Mouse (Mus musculus) ES-Bruce4 (cell line): ENCODE results near the gene Gm10570. TPM values are rescaled to one million over a fixed set of nuclear protein-coding genes. Genes with fewer than 3 reads are reported as not detected.

ENCODE experiments used
- H3K27ac ChIP-seq: 2 replicates; pipeline ENCODE4 v1.5.1; 2012; ENCODE audit warnings: low read length, inconsistent platforms; ENCODE audit not compliant: insufficient read depth
- H3K27me3 ChIP-seq: 2 replicates; pipeline ENCODE4 v1.6.1; 2012; ENCODE audit warnings: mild to moderate bottlenecking, low read length, inconsistent platforms; ENCODE audit not compliant: control insufficient read depth, poor library complexity, insufficient read depth, severe bottlenecking
- H3K36me3 ChIP-seq: 2 replicates; pipeline ENCODE4 v1.6.1; 2012; ENCODE audit warnings: inconsistent platforms, mild to moderate bottlenecking, low read length, moderate library complexity; ENCODE audit not compliant: control insufficient read depth, poor library complexity, insufficient read depth, severe bottlenecking
- H3K4me1 ChIP-seq: one replicate; pipeline ENCODE4 v1.8.1; 2011; ENCODE audit warnings: low read length; ENCODE audit not compliant: control insufficient read depth, insufficient read depth
- H3K4me3 ChIP-seq: 2 replicates; pipeline ENCODE4 v1.5.1; 2011; ENCODE audit warnings: low read depth, mild to moderate bottlenecking, low read length
- H3K9ac ChIP-seq: 2 replicates; pipeline ENCODE4 v1.6.1; 2012; ENCODE audit warnings: low read depth, mild to moderate bottlenecking, inconsistent platforms; ENCODE audit not compliant: poor library complexity, severe bottlenecking
- H3K9me3 ChIP-seq: replicated peaks from 2 replicates; pipeline ENCODE4 v1.6.1; 2012; ENCODE audit warnings: mild to moderate bottlenecking, low read length, inconsistent platforms; ENCODE audit not compliant: control insufficient read depth, poor library complexity, insufficient read depth, severe bottlenecking
- CTCF ChIP-seq: IDR thresholded peaks from one replicate; pipeline ENCODE4 v1.8.1; 2011; ENCODE audit warnings: low read depth, low read length
- EP300 ChIP-seq: IDR thresholded peaks from 2 replicates; pipeline ENCODE4 v1.6.1; 2011; ENCODE audit warnings: low read depth, low read length; ENCODE audit not compliant: insufficient read depth
- POLR2A ChIP-seq: IDR thresholded peaks from one replicate; pipeline ENCODE4 v1.8.1; 2011; ENCODE audit warnings: low read length; ENCODE audit not compliant: insufficient read depth
- polyA plus RNA-seq: library from polyadenylated mRNA; stranded (reverse); fragments of >200 nt; gene quantifications from 2 replicates; pipeline ENCODE4 v1.2.4, GENCODE M21; 2011; ENCODE audit warnings: low read depth; ENCODE audit not compliant: missing spikeins, insufficient read depth, insufficient read length

Gm10570 gene
- polyA plus RNA-seq, 1 experiment, result not detected

- Histone ChIP-seq H3K36me3 (peaks cover 42% of the 10 kb centered on the region), H3K9ac (no peak overlapping the region), H3K4me1 (peaks cover 1% of the 10 kb centered on the region), H3K9me3 (no peaks in the 10 kb centered on the region), H3K27ac (no peak overlapping the region), H3K4me3 (no peak overlapping the region), H3K27me3 (no peaks in the 10 kb centered on the region)
- TF ChIP-seq POLR2A (no peak), CTCF (no peak), EP300 (no peak)
Observed at GRCm38 (mm10) chr4:130313552-130313951, 5.1 kb upstream of the Gm10570 start.

- Histone ChIP-seq H3K36me3 (peaks cover 42% of the 10 kb centered on the region), H3K9me3 (no peaks in the 10 kb centered on the region), H3K4me1 (no peaks in the 10 kb centered on the region), H3K27me3 (no peaks in the 10 kb centered on the region), H3K4me3 (no peak overlapping the region), H3K27ac (no peak overlapping the region), H3K9ac (no peak overlapping the region)
- TF ChIP-seq POLR2A, result no peak
Observed at GRCm38 (mm10) chr4:130312526-130312925, 4.1 kb upstream of the Gm10570 start.

- TF ChIP-seq POLR2A (no peak), CTCF (no peak), EP300 (no peak)
- Histone ChIP-seq H3K9me3 (no peaks in the 10 kb centered on the region), H3K36me3 (peaks cover 29% of the 10 kb centered on the region), H3K9ac (peak overlapping the region; percentile 87), H3K27ac (no peak overlapping the region), H3K4me3 (peak overlapping the region; percentile 61), H3K4me1 (peaks cover 13% of the 10 kb centered on the region), H3K27me3 (no peaks in the 10 kb centered on the region)
Observed at GRCm38 (mm10) chr4:130309254-130309653, 780 bp upstream of the Gm10570 start.

GRCm38 (mm10) chr4:130307851-130308230, 633 bp downstream of the Gm10570 start:
- peak; percentile 100 for TF ChIP-seq EP300
- TF ChIP-seq CTCF, result no peak
- H3K9me3 ChIP-seq, result no peaks in the 10 kb centered on the region
- H3K27ac ChIP-seq, result peak overlapping the region; percentile 61; the same call in 1 of the 2 replicates
- H3K9ac ChIP-seq, result peak overlapping the region; percentile 87
- H3K36me3 ChIP-seq, result peaks cover 15% of the 10 kb centered on the region
- peak overlapping the region; percentile 61 for H3K4me3 ChIP-seq
- H3K27me3 ChIP-seq, result no peaks in the 10 kb centered on the region
- H3K4me1 ChIP-seq, result peaks cover 13% of the 10 kb centered on the region

GRCm38 (mm10) chr4:130306796-130307630, 1.5 kb downstream of the Gm10570 start:
- H3K9me3 ChIP-seq, result no peaks in the 10 kb centered on the region
- H3K27ac ChIP-seq, result peak overlapping the region; percentile 61
- H3K4me3 ChIP-seq, result peak overlapping the region; percentile 36
- no peaks in the 10 kb centered on the region for H3K27me3 ChIP-seq
- peak overlapping the region; percentile 64 for H3K9ac ChIP-seq
- H3K36me3 ChIP-seq, result peaks cover 9% of the 10 kb centered on the region
- TF ChIP-seq POLR2A (no peak), CTCF (no peak), EP300 (0 out of 2 replicates have a peak, but pooled peaks have one; percentile 39)
- H3K4me1 ChIP-seq, result peaks cover 13% of the 10 kb centered on the region

- Histone ChIP-seq H3K9ac (no peak overlapping the region), H3K4me3 (no peak overlapping the region), H3K27me3 (no peaks in the 10 kb centered on the region), H3K36me3 (no peaks in the 10 kb centered on the region), H3K27ac (0 out of 2 replicates have a peak overlapping the region, but pooled peaks have one; percentile 17), H3K4me1 (peaks cover 21% of the 10 kb centered on the region), H3K9me3 (no peaks in the 10 kb centered on the region)
- TF ChIP-seq POLR2A, result no peak
- no peak for TF ChIP-seq EP300
- TF ChIP-seq CTCF, result no peak
Observed at GRCm38 (mm10) chr4:130304746-130305145, 3.7 kb downstream of the Gm10570 start.
